Mouse (Mus musculus) limb, embryonic 12.5 days (tissue): Measurements from ENCODE around the gene Apoa2. TPM values are rescaled to one million over a fixed set of nuclear protein-coding genes. Genes with fewer than 3 reads are reported as not detected.

Experiments used
- ATAC-seq: fragments of 200-750 bp; cut with Nextera tagmentation; 2 replicates; pipeline ENCODE4 v1.8.0; 2017; ENCODE audit warnings: low read depth, moderate TSS enrichment; ENCODE audit not compliant: insufficient number of reproducible peaks, insufficient read depth, low FRiP score, low TSS enrichment
- H3K27ac ChIP-seq: fragments of 300-500 bp; sonication (generic); 2 replicates; pipeline ENCODE4 v1.5.1; 2016; ENCODE audit warnings: mild to moderate bottlenecking, moderate library complexity
- H3K27me3 ChIP-seq: fragments of 300-500 bp; sonication (generic); 2 replicates; pipeline ENCODE4 v1.6.1; 2016; ENCODE audit warnings: mild to moderate bottlenecking, moderate library complexity
- H3K36me3 ChIP-seq: fragments of 300-500 bp; sonication (generic); 2 replicates; pipeline ENCODE4 v1.6.1; 2016; ENCODE audit warnings: mild to moderate bottlenecking, moderate library complexity
- H3K4me1 ChIP-seq: fragments of 300-500 bp; sonication (generic); replicated peaks from 2 replicates; pipeline ENCODE4 v1.6.1; 2016
- H3K4me2 ChIP-seq: fragments of 300-500 bp; sonication (generic); 2 replicates; pipeline ENCODE4 v1.6.1; 2016; ENCODE audit warnings: mild to moderate bottlenecking, moderate library complexity
- H3K4me3 ChIP-seq: fragments of 300-500 bp; sonication (generic); replicated peaks from 2 replicates; pipeline ENCODE4 v1.5.1; 2016; ENCODE audit warnings: mild to moderate bottlenecking
- H3K9ac ChIP-seq: fragments of 300-500 bp; sonication (generic); replicated peaks from 2 replicates; pipeline ENCODE4 v1.6.1; 2016; ENCODE audit warnings: mild to moderate bottlenecking, moderate library complexity
- H3K9me3 ChIP-seq: fragments of 300-500 bp; sonication (generic); 2 replicates; pipeline ENCODE4 v1.6.1; 2016; ENCODE audit warnings: mild to moderate bottlenecking, moderate library complexity
- WGBS: fragments of 180-500 bp; shearing (Covaris S2); methylation state at CpG from one replicate; pipeline ENCODE4 v1.1.7; 2016; 5-methylcytosine and 5-hydroxymethylcytosine counted together
- polyA plus RNA-seq: library from polyadenylated mRNA; unstranded; fragments of >200 nt; fragmentation: Nextera tagmentation; extraction: Ambion mirVana; gene quantifications from 2 replicates; pipeline ENCODE4 v1.2.1, GENCODE M21; 2016

The Apoa2 gene
- polyA plus RNA-seq, 1 experiment from 2014 or later, result 2.1 TPM

GRCm38 (mm10) chr1:171227879-171228278 is 3.0 kb downstream of the Apoa2 start:
- no peaks in the 10 kb centered on the region for H3K27me3 ChIP-seq
- peaks cover 17% of the 10 kb centered on the region for H3K4me1 ChIP-seq
- H3K27ac ChIP-seq, result no peak overlapping the region
- H3K36me3 ChIP-seq, result no peaks in the 10 kb centered on the region
- no peak for ATAC-seq
- no peaks in the 10 kb centered on the region for H3K9me3 ChIP-seq
- H3K4me3 ChIP-seq, result no peak overlapping the region
- H3K4me2 ChIP-seq, result no peak overlapping the region
- H3K9ac ChIP-seq, result no peak overlapping the region
- 85% methylated on average over 1 of the region's 1 CpGs for WGBS

DNA sequence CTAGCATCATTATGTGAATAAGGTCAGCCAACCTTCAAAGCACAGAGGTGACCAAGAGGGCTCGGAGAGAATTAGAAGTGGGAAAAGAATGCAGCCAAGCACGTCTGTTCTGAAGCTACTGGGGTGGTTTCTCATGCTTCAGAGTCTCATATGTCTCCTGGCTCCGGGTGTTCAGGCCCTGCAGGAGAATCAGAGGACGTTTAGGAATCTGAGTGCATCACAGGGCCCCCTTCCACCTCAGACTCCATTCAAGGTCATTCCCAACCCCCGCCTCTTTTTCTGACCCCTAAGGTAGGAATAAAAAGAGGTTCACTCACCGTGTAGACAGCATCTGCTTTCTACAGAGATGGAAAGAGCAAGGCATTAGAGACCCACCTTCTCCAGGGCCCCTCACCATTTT is 4.9 kb downstream of the Apoa2 start:
- 0 out of 2 replicates have a peak, but pooled peaks have one; percentile 5 for ATAC-seq
- WGBS, result 37% methylated on average over 6 of the region's 6 CpGs
- H3K9me3 ChIP-seq, result no peaks in the 10 kb centered on the region
- H3K4me3 ChIP-seq, result no peak overlapping the region
- H3K9ac ChIP-seq, result no peak overlapping the region
- peak overlapping the region; percentile 64 for H3K27ac ChIP-seq
- peaks cover 18% of the 10 kb centered on the region for H3K36me3 ChIP-seq
- H3K4me1 ChIP-seq, result peaks cover 17% of the 10 kb centered on the region
- H3K4me2 ChIP-seq, result no peak overlapping the region
- no peaks in the 10 kb centered on the region for H3K27me3 ChIP-seq

DNA sequence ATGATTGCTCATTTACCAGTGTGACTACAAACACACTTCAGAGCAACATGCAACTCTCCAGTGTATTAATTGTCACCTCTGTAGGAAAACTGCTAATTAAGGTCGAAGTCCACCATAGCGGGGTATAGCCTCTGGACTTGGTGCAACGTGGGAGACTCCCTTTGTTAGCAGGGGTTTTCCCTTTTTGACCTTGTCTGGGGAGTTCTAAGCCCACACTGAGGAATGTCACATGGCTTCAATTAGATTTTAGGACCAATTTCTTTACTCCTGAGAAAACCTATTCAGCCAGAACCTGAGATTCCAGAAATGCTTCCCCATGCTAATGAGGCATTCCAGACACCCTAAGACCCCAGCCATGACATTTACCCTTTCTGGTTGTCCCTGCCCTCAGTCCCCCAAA is 5.4 kb downstream of the Apoa2 start:
- peak overlapping the region; percentile 64 for H3K27ac ChIP-seq
- H3K4me1 ChIP-seq, result peaks cover 17% of the 10 kb centered on the region
- H3K9me3 ChIP-seq, result no peaks in the 10 kb centered on the region
- peak; percentile 30; the same call in 1 of the 2 replicates for ATAC-seq
- H3K4me2 ChIP-seq, result no peak overlapping the region
- H3K4me3 ChIP-seq, result no peak overlapping the region
- no peaks in the 10 kb centered on the region for H3K27me3 ChIP-seq
- 29% methylated on average over 3 of the region's 3 CpGs for WGBS
- H3K9ac ChIP-seq, result no peak overlapping the region
- peaks cover 23% of the 10 kb centered on the region for H3K36me3 ChIP-seq

DNA sequence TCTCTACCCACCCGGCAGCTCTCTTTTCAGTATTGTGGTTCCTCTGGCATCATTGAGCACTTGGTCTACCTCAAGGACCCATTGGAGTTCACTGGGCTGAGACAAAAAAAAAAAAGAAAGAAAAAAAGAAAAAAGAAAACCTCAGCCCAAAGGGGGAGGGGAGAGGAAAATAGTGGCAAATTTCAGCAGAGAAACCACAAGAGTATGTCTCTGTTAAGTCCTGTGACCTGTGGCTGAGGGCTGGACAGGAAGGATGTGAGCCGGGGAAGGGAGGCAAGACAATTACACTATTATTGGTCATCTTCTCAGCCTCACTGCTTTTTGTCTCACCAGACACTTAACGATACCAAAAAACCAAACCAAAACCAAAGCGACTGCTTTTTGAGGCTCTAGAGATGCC is 7.0 kb downstream of the Apoa2 start:
- Histone ChIP-seq H3K4me2 (no peak overlapping the region), H3K4me3 (no peak overlapping the region), H3K9me3 (no peaks in the 10 kb centered on the region), H3K9ac (no peak overlapping the region), H3K27ac (peak overlapping the region; percentile 23; the same call in 1 of the 2 replicates), H3K27me3 (no peaks in the 10 kb centered on the region), H3K36me3 (peaks cover 39% of the 10 kb centered on the region), H3K4me1 (peaks cover 17% of the 10 kb centered on the region)
- 87% methylated on average over 4 of the region's 4 CpGs for WGBS
- no peak for ATAC-seq

GRCm38 (mm10) chr1:171232348-171232747 is 7.5 kb downstream of the Apoa2 start:
- Histone ChIP-seq H3K9ac (no peak overlapping the region), H3K9me3 (no peaks in the 10 kb centered on the region), H3K27ac (no peak overlapping the region), H3K4me3 (no peak overlapping the region), H3K27me3 (no peaks in the 10 kb centered on the region), H3K36me3 (peaks cover 44% of the 10 kb centered on the region), H3K4me1 (peaks cover 17% of the 10 kb centered on the region), H3K4me2 (no peak overlapping the region)
- 88% methylated on average over 5 of the region's 5 CpGs for WGBS
- ATAC-seq, result no peak

- Histone ChIP-seq H3K27me3 (no peaks in the 10 kb centered on the region), H3K9ac (no peak overlapping the region)
- 87% methylated on average over 12 of the region's 12 CpGs for WGBS
Observed at GRCm38 (mm10) chr1:171232800-171233730, 8.2 kb downstream of the Apoa2 start.

GRCm38 (mm10) chr1:171234126-171234525 is 9.3 kb downstream of the Apoa2 start, which contains the start of gene Fcer1g:
TSS of gene Fcer1g (minus strand) at chr1:171234365.
- H3K27me3 ChIP-seq, result no peaks in the 10 kb centered on the region
- H3K9me3 ChIP-seq, result no peaks in the 10 kb centered on the region
- H3K4me1 ChIP-seq, result peaks cover 17% of the 10 kb centered on the region
- no peak for ATAC-seq
- H3K4me3 ChIP-seq, result no peak within 1 kb of the TSS
- no peak within 1 kb of the TSS for H3K4me2 ChIP-seq
- H3K36me3 ChIP-seq, result peaks cover 62% of the 10 kb centered on the region
- 92% methylated on average over 14 of the region's 14 CpGs for WGBS
- no peak within 1 kb of the TSS for H3K9ac ChIP-seq
- no peak within 1 kb of the TSS for H3K27ac ChIP-seq

More at GRCm38 (mm10) chr1:171232800-171233730, 8.2 kb downstream of the Apoa2 start:
- H3K4me2 ChIP-seq, result no peak overlapping the region
- H3K36me3 ChIP-seq, result peaks cover 52% of the 10 kb centered on the region
- no peaks in the 10 kb centered on the region for H3K9me3 ChIP-seq
- H3K27ac ChIP-seq, result no peak overlapping the region
- H3K4me1 ChIP-seq, result peaks cover 17% of the 10 kb centered on the region
- no peak overlapping the region for H3K4me3 ChIP-seq
- no peak for ATAC-seq

DNA sequence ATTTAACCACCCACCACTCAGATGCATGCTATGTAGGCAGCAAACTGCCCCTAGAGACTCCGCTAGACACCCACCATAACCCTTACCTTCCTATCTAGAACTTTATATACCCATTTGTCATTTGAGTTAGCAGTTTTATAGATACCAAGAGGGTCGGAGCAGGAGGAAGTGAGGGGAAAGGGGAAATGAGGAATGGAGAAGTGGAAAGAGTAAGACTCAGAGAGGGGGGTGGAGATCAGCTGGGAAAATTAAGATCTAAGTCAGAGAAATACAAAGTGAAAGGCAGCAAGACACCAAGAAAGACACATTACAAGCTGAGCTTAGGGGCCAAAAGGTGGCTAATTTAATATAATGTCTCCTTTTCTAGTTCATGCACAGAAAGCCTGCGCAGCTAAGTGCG is 9.7 kb downstream of the Apoa2 start:
- H3K27ac ChIP-seq, result no peak overlapping the region
- no peaks in the 10 kb centered on the region for H3K9me3 ChIP-seq
- peaks cover 16% of the 10 kb centered on the region for H3K4me1 ChIP-seq
- no peak overlapping the region for H3K9ac ChIP-seq
- 85% methylated on average over 4 of the region's 4 CpGs for WGBS
- no peaks in the 10 kb centered on the region for H3K27me3 ChIP-seq
- peaks cover 66% of the 10 kb centered on the region for H3K36me3 ChIP-seq
- no peak overlapping the region for H3K4me3 ChIP-seq
- no peak for ATAC-seq
- no peak overlapping the region for H3K4me2 ChIP-seq

- H3K27ac ChIP-seq, result no peak overlapping the region
- H3K4me3 ChIP-seq, result no peak overlapping the region
- WGBS, result 87% methylated on average over 4 of the region's 4 CpGs
- no peak for ATAC-seq
- H3K9me3 ChIP-seq, result no peaks in the 10 kb centered on the region
- no peak overlapping the region for H3K9ac ChIP-seq
- H3K4me1 ChIP-seq, result peaks cover 4% of the 10 kb centered on the region
- H3K4me2 ChIP-seq, result no peak overlapping the region
- no peaks in the 10 kb centered on the region for H3K27me3 ChIP-seq
- H3K36me3 ChIP-seq, result peaks cover 79% of the 10 kb centered on the region
Observed at GRCm38 (mm10) chr1:171235791-171236190, 10.9 kb downstream of the Apoa2 start.

DNA sequence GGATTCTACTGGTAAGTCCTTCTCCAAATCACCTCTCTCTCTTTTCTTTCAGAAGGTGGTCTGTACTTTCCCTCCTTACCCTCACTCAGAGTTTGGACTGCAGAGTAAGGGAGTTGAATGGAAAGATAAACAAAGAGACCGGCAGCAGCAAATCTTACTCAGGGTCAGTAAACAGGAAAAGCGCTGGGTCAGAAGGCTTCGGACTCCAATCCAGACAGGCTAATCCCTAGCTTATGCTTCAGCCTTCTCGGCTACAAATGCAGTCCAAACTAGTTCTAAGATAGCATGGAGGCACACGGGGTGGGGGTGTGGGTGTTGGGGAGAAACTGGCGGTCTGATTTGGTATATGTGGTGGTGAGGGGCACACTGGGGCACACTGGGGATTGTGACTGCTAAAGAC is 12.6 kb downstream of the Apoa2 start:
- H3K27ac ChIP-seq, result no peak overlapping the region
- H3K4me2 ChIP-seq, result no peak overlapping the region
- peaks cover 94% of the 10 kb centered on the region for H3K36me3 ChIP-seq
- no peaks in the 10 kb centered on the region for H3K9me3 ChIP-seq
- ATAC-seq, result no peak
- no peaks in the 10 kb centered on the region for H3K4me1 ChIP-seq
- H3K4me3 ChIP-seq, result no peak overlapping the region
- WGBS, result 86% methylated on average over 6 of the region's 6 CpGs
- H3K9ac ChIP-seq, result no peak overlapping the region
- no peaks in the 10 kb centered on the region for H3K27me3 ChIP-seq

DNA sequence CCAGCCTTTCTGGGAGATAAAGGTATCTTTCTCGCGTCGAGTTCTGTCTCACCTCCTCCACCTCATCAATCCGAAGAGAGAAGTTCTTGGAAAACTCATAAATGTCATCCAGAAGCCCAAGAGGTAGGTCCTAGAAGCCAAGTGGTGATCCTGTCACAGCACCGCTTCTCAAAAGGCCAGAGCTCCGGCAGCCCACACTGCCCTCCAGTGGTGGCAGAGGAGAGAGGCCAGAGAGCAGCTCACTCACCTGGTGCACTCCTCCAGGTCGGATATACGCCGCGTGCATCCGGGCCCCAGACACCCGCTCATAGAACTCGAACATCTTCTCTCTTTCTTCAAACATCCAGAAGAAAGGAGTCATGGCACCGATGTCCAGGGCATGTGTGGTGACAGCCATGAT is 13.6 kb downstream of the Apoa2 start:
- 70% methylated on average over 14 of the region's 14 CpGs for WGBS
- H3K27me3 ChIP-seq, result no peaks in the 10 kb centered on the region
- H3K4me1 ChIP-seq, result no peaks in the 10 kb centered on the region
- no peaks in the 10 kb centered on the region for H3K9me3 ChIP-seq
- H3K4me2 ChIP-seq, result no peak overlapping the region
- no peak overlapping the region for H3K9ac ChIP-seq
- ATAC-seq, result no peak
- H3K27ac ChIP-seq, result no peak overlapping the region
- peaks cover 99% of the 10 kb centered on the region for H3K36me3 ChIP-seq
- no peak overlapping the region for H3K4me3 ChIP-seq
